Mouse (Mus musculus) inflammation-experienced regulatory T-cells, adult 6 months (primary cell): ENCODE results near the gene Hgf. TPM values are rescaled to one million over a fixed set of nuclear protein-coding genes. Genes with fewer than 3 reads are reported as not detected.

Experiments
- polyA plus RNA-seq, 3 experiments: library from polyadenylated mRNA; unstranded; fragments of 100-300 nt; shearing (Covaris generic); gene quantifications; one replicate each; pipeline ENCODE4 v1.2.1; 2017

Gene Hgf
- polyA plus RNA-seq, 3 experiments from 2014 or later = 2.4 to 7.5 (median 3.6) TPM

Other genes starting within 250 kb of the Hgf start
- not detected for gene Gm28710, start 238.3 kb downstream of the Hgf start, polyA plus RNA-seq